Mouse (Mus musculus): ENCODE results near the gene Luc7l2. TPM values are rescaled to one million over a fixed set of nuclear protein-coding genes. Genes with fewer than 3 reads are reported as not detected.

The Luc7l2 gene
- polyA plus RNA-seq (2015; fragmentation: Illumina TruSeq; extraction: RNeasy Lipid Tissue Mini Kit (QIAGEN cat#74804); ENCODE audit: insufficient read depth, low replicate concordance) = 465 TPM

GRCm38 (mm10) chr6:38551062-38551988 is at the start of gene Luc7l2:
TSS of gene Luc7l2 (plus strand) at chr6:38551334.

GRCm38 (mm10) chr6:38533428-38534405 is 17.4 kb upstream of the Luc7l2 start, which contains the start of gene Fmc1:
TSS of gene Fmc1 (plus strand) at chr6:38533502.

GRCm38 (mm10) chr6:38636852-38637618 is 85.9 kb downstream of the Luc7l2 start, which contains the start of gene Klrg2:
TSS of gene Klrg2 (minus strand) at chr6:38637242.

Other genes starting within 250 kb of the Luc7l2 start
- 149 TPM for gene Zc3hav1, start 196.7 kb upstream of the Luc7l2 start, polyA plus RNA-seq (2015; fragmentation: Illumina TruSeq; extraction: RNeasy Lipid Tissue Mini Kit (QIAGEN cat#74804); ENCODE audit: insufficient read depth, low replicate concordance)
- gene Ttc26, start 169.9 kb upstream of the Luc7l2 start, polyA plus RNA-seq (2015; fragmentation: Illumina TruSeq; extraction: RNeasy Lipid Tissue Mini Kit (QIAGEN cat#74804); ENCODE audit: insufficient read depth, low replicate concordance) = 0.58 TPM
- gene Ubn2, start 117.4 kb upstream of the Luc7l2 start, polyA plus RNA-seq (2015; fragmentation: Illumina TruSeq; extraction: RNeasy Lipid Tissue Mini Kit (QIAGEN cat#74804); ENCODE audit: insufficient read depth, low replicate concordance) = 37.8 TPM
- 14.9 TPM for gene Fmc1, start 17.8 kb upstream of the Luc7l2 start, polyA plus RNA-seq (2015; fragmentation: Illumina TruSeq; extraction: RNeasy Lipid Tissue Mini Kit (QIAGEN cat#74804); ENCODE audit: insufficient read depth, low replicate concordance)
- gene Klrg2, start 85.9 kb downstream of the Luc7l2 start, polyA plus RNA-seq (2015; fragmentation: Illumina TruSeq; extraction: RNeasy Lipid Tissue Mini Kit (QIAGEN cat#74804); ENCODE audit: insufficient read depth, low replicate concordance) = not detected
- gene Clec2l, start 111.7 kb downstream of the Luc7l2 start, polyA plus RNA-seq (2015; fragmentation: Illumina TruSeq; extraction: RNeasy Lipid Tissue Mini Kit (QIAGEN cat#74804); ENCODE audit: insufficient read depth, low replicate concordance) = not detected